Mouse (Mus musculus): ENCODE results near the gene 4933416C03Rik. TPM values are rescaled to one million over a fixed set of nuclear protein-coding genes. Genes with fewer than 3 reads are reported as not detected.

Gene 4933416C03Rik
- polyA plus RNA-seq (2014; fragmentation: Nextera tagmentation; extraction: Ambion mirVana), result not detected in 2 replicates

- 95% methylated on average over 39 of the region's 39 CpGs for WGBS
- H3K9me3 ChIP-seq (ENCODE audit: control insufficient read depth, low read length), result no peaks in the 10 kb centered on the region
- no peaks in the 10 kb centered on the region for H3K27me3 ChIP-seq (replicated peaks; ENCODE audit: control insufficient read depth, insufficient read depth, low read length)
- H3K27ac ChIP-seq (ENCODE audit: low read depth), result no peak within 1 kb of the TSS
- H3K4me1 ChIP-seq (replicated peaks; ENCODE audit: control insufficient read depth, insufficient read depth, low read length), result no peaks in the 10 kb centered on the region
- H3K9ac ChIP-seq (ENCODE audit: low read length), result no peak within 1 kb of the TSS
- H3K4me2 ChIP-seq (ENCODE audit: low read length), result no peak within 1 kb of the TSS
- H3K36me3 ChIP-seq (ENCODE audit: control insufficient read depth, insufficient read depth, low read length), result no peaks in the 10 kb centered on the region
- ATAC-seq (replicated peaks; ENCODE audit: low FRiP score, low TSS enrichment, low read depth) (no peak), DNase-seq (ENCODE audit: low spot score) (no peak)
- no peak within 1 kb of the TSS for H3K4me3 ChIP-seq (ENCODE audit: low read depth, low read length)
Measured at GRCm38 (mm10) chr10:116113867-116114474, at the start of gene 4933416C03Rik. 4933416C03Rik (minus strand) TSS chr10:116113917.

GRCm38 (mm10) chr10:116162338-116162737 lies 48.6 kb upstream of the 4933416C03Rik start:
- no peak for DNase-seq (ENCODE audit: low spot score)
- Histone ChIP-seq H3K4me2 (ENCODE audit: low read length) (no peak overlapping the region), H3K27ac (ENCODE audit: low read depth) (no peak overlapping the region), H3K36me3 (ENCODE audit: control insufficient read depth, insufficient read depth, low read length) (no peaks in the 10 kb centered on the region), H3K9me3 (ENCODE audit: control insufficient read depth, low read length) (no peaks in the 10 kb centered on the region), H3K4me3 (ENCODE audit: low read depth, low read length) (no peak overlapping the region), H3K4me1 (replicated peaks; ENCODE audit: control insufficient read depth, insufficient read depth, low read length) (no peaks in the 10 kb centered on the region), H3K9ac (ENCODE audit: low read length) (no peak overlapping the region), H3K27me3 (replicated peaks; ENCODE audit: control insufficient read depth, insufficient read depth, low read length) (no peaks in the 10 kb centered on the region)
- 63% methylated on average over 10 of the region's 12 CpGs for WGBS
- ATAC-seq (replicated peaks; ENCODE audit: low FRiP score, low TSS enrichment, low read depth), result no peak

- H3K4me1 ChIP-seq (replicated peaks; ENCODE audit: control insufficient read depth, insufficient read depth, low read length), result no peaks in the 10 kb centered on the region
- 69% methylated on average over 1 of the region's 1 CpGs for WGBS
Measured at GRCm38 (mm10) chr10:116156699-116157098, 43.0 kb upstream of the 4933416C03Rik start.

GRCm38 (mm10) chr10:116154707-116155106 lies 41.0 kb upstream of the 4933416C03Rik start:
- ATAC-seq (replicated peaks; ENCODE audit: low FRiP score, low TSS enrichment, low read depth), result no peak
- Histone ChIP-seq H3K27ac (ENCODE audit: low read depth) (no peak overlapping the region), H3K27me3 (replicated peaks; ENCODE audit: control insufficient read depth, insufficient read depth, low read length) (no peaks in the 10 kb centered on the region), H3K9me3 (ENCODE audit: control insufficient read depth, low read length) (peaks cover 7% of the 10 kb centered on the region), H3K36me3 (ENCODE audit: control insufficient read depth, insufficient read depth, low read length) (no peaks in the 10 kb centered on the region), H3K4me3 (ENCODE audit: low read depth, low read length) (no peak overlapping the region), H3K4me1 (replicated peaks; ENCODE audit: control insufficient read depth, insufficient read depth, low read length) (no peaks in the 10 kb centered on the region), H3K9ac (ENCODE audit: low read length) (no peak overlapping the region), H3K4me2 (ENCODE audit: low read length) (no peak overlapping the region)
- 80% methylated on average over 5 of the region's 5 CpGs for WGBS
- DNase-seq (ENCODE audit: low spot score), result no peak

More at GRCm38 (mm10) chr10:116156699-116157098, 43.0 kb upstream of the 4933416C03Rik start:
- Histone ChIP-seq H3K27ac (ENCODE audit: low read depth) (no peak overlapping the region), H3K4me2 (ENCODE audit: low read length) (no peak overlapping the region), H3K9me3 (ENCODE audit: control insufficient read depth, low read length) (peaks cover 7% of the 10 kb centered on the region), H3K27me3 (replicated peaks; ENCODE audit: control insufficient read depth, insufficient read depth, low read length) (no peaks in the 10 kb centered on the region), H3K36me3 (ENCODE audit: control insufficient read depth, insufficient read depth, low read length) (no peaks in the 10 kb centered on the region), H3K9ac (ENCODE audit: low read length) (no peak overlapping the region), H3K4me3 (ENCODE audit: low read depth, low read length) (no peak overlapping the region)
- DNase-seq (ENCODE audit: low spot score) (no peak), ATAC-seq (replicated peaks; ENCODE audit: low FRiP score, low TSS enrichment, low read depth) (no peak)

GRCm38 (mm10) chr10:116146091-116146490 lies 32.4 kb upstream of the 4933416C03Rik start:
- Histone ChIP-seq H3K4me3 (ENCODE audit: low read depth, low read length) (no peak overlapping the region), H3K9me3 (ENCODE audit: control insufficient read depth, low read length) (no peaks in the 10 kb centered on the region), H3K27me3 (replicated peaks; ENCODE audit: control insufficient read depth, insufficient read depth, low read length) (no peaks in the 10 kb centered on the region), H3K9ac (ENCODE audit: low read length) (no peak overlapping the region), H3K27ac (ENCODE audit: low read depth) (no peak overlapping the region), H3K36me3 (ENCODE audit: control insufficient read depth, insufficient read depth, low read length) (no peaks in the 10 kb centered on the region), H3K4me1 (replicated peaks; ENCODE audit: control insufficient read depth, insufficient read depth, low read length) (no peaks in the 10 kb centered on the region), H3K4me2 (ENCODE audit: low read length) (no peak overlapping the region)
- no peak for ATAC-seq (replicated peaks; ENCODE audit: low FRiP score, low TSS enrichment, low read depth)
- no peak for DNase-seq (ENCODE audit: low spot score)
- WGBS, result 73% methylated on average over 9 of the region's 9 CpGs

GRCm38 (mm10) chr10:116143684-116144083 lies 30.0 kb upstream of the 4933416C03Rik start:
- H3K4me3 ChIP-seq (ENCODE audit: low read depth, low read length), result no peak overlapping the region
- H3K4me2 ChIP-seq (ENCODE audit: low read length), result no peak overlapping the region
- 89% methylated on average over 10 of the region's 10 CpGs for WGBS
- no peak overlapping the region for H3K9ac ChIP-seq (ENCODE audit: low read length)
- no peak for ATAC-seq (replicated peaks; ENCODE audit: low FRiP score, low TSS enrichment, low read depth)
- H3K27me3 ChIP-seq (replicated peaks; ENCODE audit: control insufficient read depth, insufficient read depth, low read length), result no peaks in the 10 kb centered on the region
- H3K4me1 ChIP-seq (replicated peaks; ENCODE audit: control insufficient read depth, insufficient read depth, low read length), result no peaks in the 10 kb centered on the region
- H3K27ac ChIP-seq (ENCODE audit: low read depth), result no peak overlapping the region
- H3K9me3 ChIP-seq (ENCODE audit: control insufficient read depth, low read length), result no peaks in the 10 kb centered on the region
- H3K36me3 ChIP-seq (ENCODE audit: control insufficient read depth, insufficient read depth, low read length), result no peaks in the 10 kb centered on the region
- DNase-seq (ENCODE audit: low spot score), result no peak

- no peaks in the 10 kb centered on the region for H3K36me3 ChIP-seq (ENCODE audit: control insufficient read depth, insufficient read depth, low read length)
- H3K27ac ChIP-seq (ENCODE audit: low read depth), result no peak overlapping the region
- H3K9me3 ChIP-seq (ENCODE audit: control insufficient read depth, low read length), result no peaks in the 10 kb centered on the region
- DNase-seq (ENCODE audit: low spot score) (no peak), ATAC-seq (replicated peaks; ENCODE audit: low FRiP score, low TSS enrichment, low read depth) (no peak)
- H3K4me2 ChIP-seq (ENCODE audit: low read length), result no peak overlapping the region
- H3K4me1 ChIP-seq (replicated peaks; ENCODE audit: control insufficient read depth, insufficient read depth, low read length), result no peaks in the 10 kb centered on the region
- WGBS, result 87% methylated on average over 8 of the region's 8 CpGs
- no peaks in the 10 kb centered on the region for H3K27me3 ChIP-seq (replicated peaks; ENCODE audit: control insufficient read depth, insufficient read depth, low read length)
- H3K4me3 ChIP-seq (ENCODE audit: low read depth, low read length), result no peak overlapping the region
- no peak overlapping the region for H3K9ac ChIP-seq (ENCODE audit: low read length)
Measured at GRCm38 (mm10) chr10:116140226-116140625, 26.5 kb upstream of the 4933416C03Rik start.

GRCm38 (mm10) chr10:116135187-116135586 lies 21.5 kb upstream of the 4933416C03Rik start:
- H3K4me2 ChIP-seq (ENCODE audit: low read length), result no peak overlapping the region
- no peaks in the 10 kb centered on the region for H3K9me3 ChIP-seq (ENCODE audit: control insufficient read depth, low read length)
- no peak overlapping the region for H3K27ac ChIP-seq (ENCODE audit: low read depth)
- 82% methylated on average over 2 of the region's 2 CpGs for WGBS
- H3K27me3 ChIP-seq (replicated peaks; ENCODE audit: control insufficient read depth, insufficient read depth, low read length), result no peaks in the 10 kb centered on the region
- no peaks in the 10 kb centered on the region for H3K36me3 ChIP-seq (ENCODE audit: control insufficient read depth, insufficient read depth, low read length)
- H3K4me1 ChIP-seq (replicated peaks; ENCODE audit: control insufficient read depth, insufficient read depth, low read length), result no peaks in the 10 kb centered on the region
- no peak for ATAC-seq (replicated peaks; ENCODE audit: low FRiP score, low TSS enrichment, low read depth)
- H3K9ac ChIP-seq (ENCODE audit: low read length), result no peak overlapping the region
- H3K4me3 ChIP-seq (ENCODE audit: low read depth, low read length), result no peak overlapping the region
- no peak for DNase-seq (ENCODE audit: low spot score)

- no peak overlapping the region for H3K4me3 ChIP-seq (ENCODE audit: low read depth, low read length)
- WGBS, result 76% methylated on average over 4 of the region's 4 CpGs
- DNase-seq (ENCODE audit: low spot score), result no peak
Measured at GRCm38 (mm10) chr10:116132233-116132632, 18.5 kb upstream of the 4933416C03Rik start.

More at GRCm38 (mm10) chr10:116132233-116132632, 18.5 kb upstream of the 4933416C03Rik start:
- Histone ChIP-seq H3K9me3 (ENCODE audit: control insufficient read depth, low read length) (no peaks in the 10 kb centered on the region), H3K36me3 (ENCODE audit: control insufficient read depth, insufficient read depth, low read length) (no peaks in the 10 kb centered on the region), H3K4me2 (ENCODE audit: low read length) (no peak overlapping the region), H3K27ac (ENCODE audit: low read depth) (no peak overlapping the region), H3K4me1 (replicated peaks; ENCODE audit: control insufficient read depth, insufficient read depth, low read length) (no peaks in the 10 kb centered on the region), H3K27me3 (replicated peaks; ENCODE audit: control insufficient read depth, insufficient read depth, low read length) (no peaks in the 10 kb centered on the region), H3K9ac (ENCODE audit: low read length) (no peak overlapping the region)
- ATAC-seq (replicated peaks; ENCODE audit: low FRiP score, low TSS enrichment, low read depth), result no peak
